Mouse (Mus musculus): ENCODE results near the gene Cmtm6. TPM values are rescaled to one million over a fixed set of nuclear protein-coding genes. Genes with fewer than 3 reads are reported as not detected.
A peak's percentile ranks its signal among the peaks of the same experiment; 100 is the strongest.
"Not testable (repeated sequence)": the region's sequence is repeated elsewhere in the genome, so short reads cannot be mapped to it uniquely, and the experiment has no call there.

The Cmtm6 gene
- polyA plus RNA-seq (2016; fragmentation: Nextera tagmentation; extraction: Ambion mirVana), result 26.0 and 29.1 TPM in 2 replicates

- Histone ChIP-seq H3K36me3 (peaks cover 3% of the 10 kb centered on the region; the same call in 1 of the 2 replicates), H3K4me2 (peak within 1 kb of the TSS; percentile 88), H3K9ac (peak within 1 kb of the TSS; percentile 85), H3K27me3 (replicated peaks) (no peaks in the 10 kb centered on the region), H3K4me1 (peaks cover 64% of the 10 kb centered on the region), H3K4me3 (peak within 1 kb of the TSS; percentile 89), H3K9me3 (replicated peaks) (no peaks in the 10 kb centered on the region), H3K27ac (peak within 1 kb of the TSS; percentile 97)
- under 1% methylated on average over 53 of the region's 53 CpGs for WGBS (ENCODE audit: insufficient replicate concordance)
- peak; percentile 91 for ATAC-seq
Measured at GRCm38 (mm10) chr9:114731011-114731755, at the start of gene Cmtm6. Gene Cmtm6, plus strand, starts transcription at chr9:114731116.

GRCm38 (mm10) chr9:114682193-114682592 is 48.7 kb upstream of the Cmtm6 start:
- Histone ChIP-seq H3K4me3 (no peak overlapping the region), H3K9me3 (replicated peaks) (no peaks in the 10 kb centered on the region), H3K4me1 (no peaks in the 10 kb centered on the region), H3K4me2 (no peak overlapping the region), H3K36me3 (no peaks in the 10 kb centered on the region), H3K27me3 (replicated peaks) (no peaks in the 10 kb centered on the region), H3K27ac (no peak overlapping the region), H3K9ac (no peak overlapping the region)
- no peak for ATAC-seq
- 54% methylated on average over 4 of the region's 4 CpGs for WGBS (ENCODE audit: insufficient replicate concordance)

- Histone ChIP-seq H3K4me2 (no peak overlapping the region), H3K36me3 (peaks cover 3% of the 10 kb centered on the region), H3K9ac (no peak overlapping the region), H3K9me3 (replicated peaks) (no peaks in the 10 kb centered on the region), H3K27me3 (replicated peaks) (no peaks in the 10 kb centered on the region), H3K27ac (no peak overlapping the region), H3K4me1 (peaks cover 29% of the 10 kb centered on the region), H3K4me3 (no peak overlapping the region)
- WGBS (ENCODE audit: insufficient replicate concordance), result 55% methylated on average over 7 of the region's 7 CpGs
- no peak for ATAC-seq
Measured at GRCm38 (mm10) chr9:114686245-114686644, 44.7 kb upstream of the Cmtm6 start.

GRCm38 (mm10) chr9:114687639-114688038 is 43.3 kb upstream of the Cmtm6 start:
- no peaks in the 10 kb centered on the region for H3K9me3 ChIP-seq (replicated peaks)
- H3K27ac ChIP-seq, result no peak overlapping the region
- peak overlapping the region; percentile 84 for H3K9ac ChIP-seq
- no peak for ATAC-seq
- peaks cover 30% of the 10 kb centered on the region for H3K4me1 ChIP-seq
- H3K27me3 ChIP-seq (replicated peaks), result no peaks in the 10 kb centered on the region
- peak overlapping the region; percentile 88 for H3K4me2 ChIP-seq
- peak overlapping the region; percentile 89 for H3K4me3 ChIP-seq
- 72% methylated on average over 13 of the region's 13 CpGs for whole genome bisulfite sequencing (ENCODE audit: insufficient replicate concordance)
- peaks cover 14% of the 10 kb centered on the region for H3K36me3 ChIP-seq

- H3K27ac ChIP-seq, result peak within 1 kb of the TSS; percentile 96
- peak; percentile 98 for ATAC-seq
- under 1% methylated on average over 57 of the region's 57 CpGs for WGBS (ENCODE audit: insufficient replicate concordance)
Measured at GRCm38 (mm10) chr9:114688252-114688952, 42.5 kb upstream of the Cmtm6 start, which contains the start of gene Dync1li1. Gene Dync1li1, plus strand, starts transcription at chr9:114688790.

GRCm38 (mm10) chr9:114688953-114689407 is 41.9 kb upstream of the Cmtm6 start:
- Histone ChIP-seq H3K9me3 (replicated peaks) (no peaks in the 10 kb centered on the region), H3K4me3 (peak overlapping the region; percentile 89), H3K9ac (peak overlapping the region; percentile 84), H3K4me1 (peaks cover 30% of the 10 kb centered on the region), H3K4me2 (peak overlapping the region; percentile 88), H3K27me3 (replicated peaks) (no peaks in the 10 kb centered on the region), H3K27ac (peak overlapping the region; percentile 96), H3K36me3 (peaks cover 27% of the 10 kb centered on the region)
- ATAC-seq, result peak; percentile 88
- under 1% methylated on average over 50 of the region's 50 CpGs for whole genome bisulfite sequencing (ENCODE audit: insufficient replicate concordance)

More at GRCm38 (mm10) chr9:114688252-114688952, 42.5 kb upstream of the Cmtm6 start, which contains the start of gene Dync1li1:
- peak within 1 kb of the TSS; percentile 88 for H3K4me2 ChIP-seq
- peaks cover 30% of the 10 kb centered on the region for H3K4me1 ChIP-seq
- H3K4me3 ChIP-seq, result peak within 1 kb of the TSS; percentile 89
- no peaks in the 10 kb centered on the region for H3K27me3 ChIP-seq (replicated peaks)
- peaks cover 21% of the 10 kb centered on the region for H3K36me3 ChIP-seq
- no peaks in the 10 kb centered on the region for H3K9me3 ChIP-seq (replicated peaks)
- H3K9ac ChIP-seq, result peak within 1 kb of the TSS; percentile 84

GRCm38 (mm10) chr9:114690119-114690601 is 40.8 kb upstream of the Cmtm6 start:
- ATAC-seq, result no peak

GRCm38 (mm10) chr9:114691112-114691511 is 39.8 kb upstream of the Cmtm6 start:
- Histone ChIP-seq H3K9ac (no peak overlapping the region), H3K4me1 (peaks cover 30% of the 10 kb centered on the region), H3K4me3 (no peak overlapping the region), H3K27ac (no peak overlapping the region), H3K4me2 (no peak overlapping the region), H3K27me3 (replicated peaks) (no peaks in the 10 kb centered on the region), H3K36me3 (peaks cover 35% of the 10 kb centered on the region), H3K9me3 (replicated peaks) (no peaks in the 10 kb centered on the region)
- ATAC-seq, result no peak

More at GRCm38 (mm10) chr9:114690119-114690601, 40.8 kb upstream of the Cmtm6 start:
- Histone ChIP-seq H3K27ac (no peak overlapping the region; the same call in 1 of the 2 replicates), H3K4me1 (peaks cover 30% of the 10 kb centered on the region), H3K4me2 (peak overlapping the region; percentile 88), H3K4me3 (peak overlapping the region; percentile 89), H3K36me3 (peaks cover 35% of the 10 kb centered on the region), H3K9ac (peak overlapping the region; percentile 84), H3K27me3 (replicated peaks) (no peaks in the 10 kb centered on the region), H3K9me3 (replicated peaks) (no peaks in the 10 kb centered on the region)
- 18% methylated on average over 10 of the region's 10 CpGs for WGBS (ENCODE audit: insufficient replicate concordance)

- Histone ChIP-seq H3K4me1 (peaks cover 19% of the 10 kb centered on the region), H3K36me3 (peaks cover 51% of the 10 kb centered on the region)
- WGBS (ENCODE audit: insufficient replicate concordance), result 88% methylated on average over 8 of the region's 8 CpGs
- not testable (repeated sequence) for H3K4me3 ChIP-seq; H3K4me2 ChIP-seq; ATAC-seq; H3K9ac ChIP-seq; H3K27me3 ChIP-seq (replicated peaks); H3K9me3 ChIP-seq (replicated peaks); H3K27ac ChIP-seq
Measured at GRCm38 (mm10) chr9:114695662-114696061, 35.3 kb upstream of the Cmtm6 start.

- WGBS (ENCODE audit: insufficient replicate concordance), result 78% methylated on average over 4 of the region's 4 CpGs
- no peak overlapping the region for H3K9ac ChIP-seq
- H3K27me3 ChIP-seq (replicated peaks), result no peaks in the 10 kb centered on the region
- peaks cover 49% of the 10 kb centered on the region for H3K36me3 ChIP-seq
- ATAC-seq, result no peak
- no peak overlapping the region for H3K27ac ChIP-seq
- H3K4me3 ChIP-seq, result no peak overlapping the region
- no peaks in the 10 kb centered on the region for H3K9me3 ChIP-seq (replicated peaks)
- no peak overlapping the region for H3K4me2 ChIP-seq
- H3K4me1 ChIP-seq, result peaks cover 22% of the 10 kb centered on the region
Measured at GRCm38 (mm10) chr9:114697072-114697471, 33.8 kb upstream of the Cmtm6 start.

GRCm38 (mm10) chr9:114697926-114698325 is 33.0 kb upstream of the Cmtm6 start:
- Histone ChIP-seq H3K9ac (no peak overlapping the region), H3K4me3 (no peak overlapping the region), H3K4me1 (peaks cover 24% of the 10 kb centered on the region), H3K9me3 (replicated peaks) (no peaks in the 10 kb centered on the region), H3K36me3 (peaks cover 43% of the 10 kb centered on the region), H3K4me2 (no peak overlapping the region), H3K27me3 (replicated peaks) (no peaks in the 10 kb centered on the region), H3K27ac (no peak overlapping the region)
- 89% methylated on average over 5 of the region's 5 CpGs for WGBS (ENCODE audit: insufficient replicate concordance)
- ATAC-seq, result no peak

GRCm38 (mm10) chr9:114699262-114699661 is 31.7 kb upstream of the Cmtm6 start:
- no peak overlapping the region for H3K4me2 ChIP-seq
- H3K9ac ChIP-seq, result no peak overlapping the region
- peaks cover 34% of the 10 kb centered on the region for H3K36me3 ChIP-seq
- no peak overlapping the region for H3K4me3 ChIP-seq
- H3K27me3 ChIP-seq (replicated peaks), result no peaks in the 10 kb centered on the region
- no peak for ATAC-seq
- H3K4me1 ChIP-seq, result peaks cover 24% of the 10 kb centered on the region
- 76% methylated on average over 6 of the region's 6 CpGs for WGBS (ENCODE audit: insufficient replicate concordance)
- no peaks in the 10 kb centered on the region for H3K9me3 ChIP-seq (replicated peaks)
- no peak overlapping the region for H3K27ac ChIP-seq

Data from liver, embryonic 12.5 days (tissue).